Mouse (Mus musculus) neural tube, embryonic 10.5 days (tissue): ENCODE measurements at regions not wholly inside any gene's neighbourhood (a gene's known extent, or its start where the extent isn't known, plus 50 kb on each side); places are given as distances from the start of the nearest gene placed in this dataset.

Source experiments
- DNase-seq: peaks from one replicate; pipeline ENCODE4 v3.0.0-alpha.2; 2017; ENCODE audit warnings: low spot score; ENCODE audit errors: extremely low spot score

- no peak for DNase-seq
Measured at GRCm38 (mm10) chr8:41713634-41714330, 296.9 kb upstream of the Frg1 start.

- DNase-seq: no peak
Measured at GRCm38 (mm10) chr8:41703927-41704924, 287.4 kb upstream of the Frg1 start.
